In genomic region chr2:74682796-74683195, GRCm38 (mm10) we compare ENCODE assay signal across 10 mouse cellular contexts. TPM values are rescaled to one million over a fixed set of nuclear protein-coding genes. Genes with fewer than 3 reads are reported as not detected.
DNase-seq lines count a peak whose midpoint lies in the region; ATAC-seq and TF ChIP-seq lines count a peak whose summit lies in the region.
"Had no signal": no experiment of that assay in that cellular context is flagged by ENCODE, and none has a peak within 500 bp of the region (broad histone marks: within the 10 kb centered on the region; RNA-seq: fewer than 3 reads in every experiment).

No protein-coding gene starts in this region.

- H3K27ac ChIP-seq in heart, embryonic 16.5 days (ENCODE audit: low read length): no peak overlapping the region
- no peak overlapping the region for H3K27ac ChIP-seq in embryonic facial prominence, embryonic 12.5 days
- H3K27ac ChIP-seq in hindbrain, postnatal 0 days: no peak overlapping the region
- H3K27ac ChIP-seq in midbrain, embryonic 14.5 days (replicated peaks; ENCODE audit: low read depth, low read length): no peak overlapping the region

- peak overlapping the region; percentile 25 for H3K4me2 ChIP-seq in heart, embryonic 16.5 days (ENCODE audit: low read depth, low read length)
- peak overlapping the region; percentile 32 for H3K4me2 ChIP-seq in embryonic facial prominence, embryonic 12.5 days (replicated peaks)
- no peak overlapping the region for H3K4me2 ChIP-seq in hindbrain, postnatal 0 days (ENCODE audit: low read depth, low read length)
- H3K4me2 ChIP-seq in midbrain, embryonic 14.5 days (ENCODE audit: low read length): no peak overlapping the region

- intact Hi-C loops in gastrocnemius, postnatal 36 days (cut with DNase I): no loop called here

- ATAC-seq in heart, embryonic 16.5 days (replicated peaks; ENCODE audit: extremely low read depth, insufficient read depth, low FRiP score): no peak
- ATAC-seq in embryonic facial prominence, embryonic 12.5 days (ENCODE audit: insufficient number of reproducible peaks, insufficient read depth, low FRiP score, low TSS enrichment): no peak
- ATAC-seq in hindbrain, postnatal 0 days: no peak
- no peak for ATAC-seq in midbrain, embryonic 14.5 days (ENCODE audit: low FRiP score, low TSS enrichment)

- H3K36me3 ChIP-seq in heart, embryonic 16.5 days (ENCODE audit: control insufficient read depth, insufficient read depth): no peaks in the 10 kb centered on the region
- H3K36me3 ChIP-seq in embryonic facial prominence, embryonic 12.5 days: no peaks in the 10 kb centered on the region
- H3K36me3 ChIP-seq in hindbrain, postnatal 0 days (ENCODE audit: insufficient read depth, low read length): no peaks in the 10 kb centered on the region
- no peaks in the 10 kb centered on the region for H3K36me3 ChIP-seq in midbrain, embryonic 14.5 days (ENCODE audit: control insufficient read depth, insufficient read depth, low read length)

- no peak for TF ChIP-seq CTCF in hindbrain, postnatal 0 days (IDR thresholded peaks at IDR 0.05; ENCODE audit: low read depth)

- no peak overlapping the region for H3K9ac ChIP-seq in heart, embryonic 16.5 days (ENCODE audit: low read length)
- H3K9ac ChIP-seq in embryonic facial prominence, embryonic 12.5 days: no peak overlapping the region
- no peak overlapping the region for H3K9ac ChIP-seq in hindbrain, postnatal 0 days (replicated peaks; ENCODE audit: low read length)
- H3K9ac ChIP-seq in midbrain, embryonic 14.5 days (replicated peaks; ENCODE audit: low read length): no peak overlapping the region

- peaks cover 93% of the 10 kb centered on the region for H3K27me3 ChIP-seq in heart, embryonic 16.5 days (ENCODE audit: control insufficient read depth, insufficient read depth, low read length)
- peaks cover 91% of the 10 kb centered on the region for H3K27me3 ChIP-seq in embryonic facial prominence, embryonic 12.5 days
- peaks cover 94% of the 10 kb centered on the region for H3K27me3 ChIP-seq in hindbrain, postnatal 0 days (ENCODE audit: insufficient read depth, low read length)
- H3K27me3 ChIP-seq in midbrain, embryonic 14.5 days (ENCODE audit: control insufficient read depth, insufficient read depth, low read length): peaks cover 98% of the 10 kb centered on the region

- WGBS in heart, embryonic 16.5 days: 2% methylated on average over 38 of the region's 51 CpGs
- under 1% methylated on average over 44 of the region's 51 CpGs for WGBS in embryonic facial prominence, embryonic 12.5 days
- under 1% methylated on average over 33 of the region's 51 CpGs for WGBS in hindbrain, postnatal 0 days
- WGBS in midbrain, embryonic 14.5 days: under 1% methylated on average over 49 of the region's 51 CpGs

- no peaks in the 10 kb centered on the region for H3K9me3 ChIP-seq in heart, embryonic 16.5 days (replicated peaks; ENCODE audit: control insufficient read depth, low read length)
- no peaks in the 10 kb centered on the region for H3K9me3 ChIP-seq in embryonic facial prominence, embryonic 12.5 days
- H3K9me3 ChIP-seq in hindbrain, postnatal 0 days (ENCODE audit: low read length): no peaks in the 10 kb centered on the region; the same call in 1 of the 2 replicates
- no peaks in the 10 kb centered on the region for H3K9me3 ChIP-seq in midbrain, embryonic 14.5 days (ENCODE audit: control insufficient read depth, low read length)

- DNase-seq in heart, adult 9 months (ENCODE audit: low spot score in 2 of 2): no peak
- DNase-seq in hindbrain, postnatal 0 days (ENCODE audit: low spot score): no peak
- no peak for DNase-seq in midbrain, embryonic 14.5 days
- DNase-seq in thymus, postnatal 14 days: no peak
- DNase-seq in gastrocnemius, postnatal 36 days: no peak
- DNase-seq in right cerebral cortex, postnatal 36 days (ENCODE audit: low spot score in 2 of 2): no peak

- no peaks in the 10 kb centered on the region for H3K4me1 ChIP-seq in heart, embryonic 16.5 days (ENCODE audit: control insufficient read depth, insufficient read depth, low read length)
- peaks cover 18% of the 10 kb centered on the region for H3K4me1 ChIP-seq in embryonic facial prominence, embryonic 12.5 days
- no peaks in the 10 kb centered on the region for H3K4me1 ChIP-seq in hindbrain, postnatal 0 days (ENCODE audit: insufficient read depth, low read length)
- 0 out of 2 replicates have a peak, but pooled peaks cover 4% of the 10 kb centered on the region for H3K4me1 ChIP-seq in midbrain, embryonic 14.5 days (ENCODE audit: control insufficient read depth, insufficient read depth, low read length)

- H3K4me3 ChIP-seq in heart, embryonic 16.5 days (ENCODE audit: low read length): peak overlapping the region; percentile 30
- H3K4me3 ChIP-seq in embryonic facial prominence, embryonic 12.5 days: peak overlapping the region; percentile 9; the same call in 1 of the 2 replicates
- H3K4me3 ChIP-seq in hindbrain, postnatal 0 days (ENCODE audit: low read length): peak overlapping the region; percentile 10
- 0 out of 2 replicates have a peak overlapping the region, but pooled peaks have one; percentile 8 for H3K4me3 ChIP-seq in midbrain, embryonic 14.5 days (replicated peaks; ENCODE audit: low read depth, low read length)

RNA-seq across cellular contexts. Expression of gene Hoxd11, which starts 3.4 kb away (rescaled TPM):
- polyA plus RNA-seq in heart, embryonic 16.5 days (2015; fragmentation: Nextera tagmentation; extraction: Ambion mirVana): not detected in 2 replicates
- not detected in 2 replicates for polyA plus RNA-seq in embryonic facial prominence, embryonic 12.5 days (2016; fragmentation: Nextera tagmentation; extraction: Ambion mirVana)
- not detected in 2 replicates for total RNA-seq in hindbrain, postnatal 0 days (2014; rRNA removed)
- not detected in 2 replicates for polyA plus RNA-seq in hindbrain, postnatal 0 days (2015; fragmentation: Nextera tagmentation; extraction: Ambion mirVana)
- polyA plus RNA-seq in midbrain, embryonic 14.5 days (2014; fragmentation: Nextera tagmentation; extraction: Ambion mirVana): not detected in 2 replicates
- not detected for total RNA-seq in gastrocnemius, postnatal 36 days (2021)
- total RNA-seq: layer of hippocampus, adult 18-20 months had no signal
- polyA plus RNA-seq: spleen, adult 2 months had no signal

RNA-seq across cellular contexts. Expression of gene Hoxd12, which starts 8.0 kb away (rescaled TPM):
- polyA plus RNA-seq in heart, embryonic 16.5 days (2015; fragmentation: Nextera tagmentation; extraction: Ambion mirVana): not detected in 2 replicates
- polyA plus RNA-seq in embryonic facial prominence, embryonic 12.5 days (2016; fragmentation: Nextera tagmentation; extraction: Ambion mirVana): 0.11 TPM in 1 of 2 replicates, not detected in the other
- not detected in 2 replicates for total RNA-seq in hindbrain, postnatal 0 days (2014; rRNA removed)
- not detected in 2 replicates for polyA plus RNA-seq in hindbrain, postnatal 0 days (2015; fragmentation: Nextera tagmentation; extraction: Ambion mirVana)
- polyA plus RNA-seq in midbrain, embryonic 14.5 days (2014; fragmentation: Nextera tagmentation; extraction: Ambion mirVana): not detected in 2 replicates
- total RNA-seq in gastrocnemius, postnatal 36 days (2021): not detected
- total RNA-seq: layer of hippocampus, adult 18-20 months had no signal
- polyA plus RNA-seq: spleen, adult 2 months had no signal

RNA-seq across cellular contexts. Expression of gene Hoxd10, which starts 8.9 kb away (rescaled TPM):
- polyA plus RNA-seq in heart, embryonic 16.5 days (2015; fragmentation: Nextera tagmentation; extraction: Ambion mirVana): not detected in 2 replicates
- not detected in 2 replicates for polyA plus RNA-seq in embryonic facial prominence, embryonic 12.5 days (2016; fragmentation: Nextera tagmentation; extraction: Ambion mirVana)
- not detected in 2 replicates for total RNA-seq in hindbrain, postnatal 0 days (2014; rRNA removed)
- polyA plus RNA-seq in hindbrain, postnatal 0 days (2015; fragmentation: Nextera tagmentation; extraction: Ambion mirVana): not detected in 2 replicates
- polyA plus RNA-seq in midbrain, embryonic 14.5 days (2014; fragmentation: Nextera tagmentation; extraction: Ambion mirVana): not detected in 2 replicates
- total RNA-seq in gastrocnemius, postnatal 36 days (2021): 1 to 10 TPM; 3.8 to 4.6 TPM
- total RNA-seq: layer of hippocampus, adult 18-20 months had no signal
- polyA plus RNA-seq: spleen, adult 2 months had no signal

RNA-seq across cellular contexts. Expression of gene Hoxd13, which starts 14.7 kb away (rescaled TPM):
- not detected in 2 replicates for polyA plus RNA-seq in heart, embryonic 16.5 days (2015; fragmentation: Nextera tagmentation; extraction: Ambion mirVana)
- not detected in 2 replicates for polyA plus RNA-seq in embryonic facial prominence, embryonic 12.5 days (2016; fragmentation: Nextera tagmentation; extraction: Ambion mirVana)
- total RNA-seq in hindbrain, postnatal 0 days (2014; rRNA removed): 0.21 TPM in 1 of 2 replicates, not detected in the other
- 0.09 TPM in 1 of 2 replicates, not detected in the other for polyA plus RNA-seq in hindbrain, postnatal 0 days (2015; fragmentation: Nextera tagmentation; extraction: Ambion mirVana)
- polyA plus RNA-seq in midbrain, embryonic 14.5 days (2014; fragmentation: Nextera tagmentation; extraction: Ambion mirVana): 0.11 TPM in 1 of 2 replicates, not detected in the other
- total RNA-seq in gastrocnemius, postnatal 36 days (2021): not detected
- total RNA-seq: layer of hippocampus, adult 18-20 months had no signal
- polyA plus RNA-seq: spleen, adult 2 months had no signal

RNA-seq across cellular contexts. Expression of gene Hoxd9, which starts 14.7 kb away (rescaled TPM):
- polyA plus RNA-seq in heart, embryonic 16.5 days (2015; fragmentation: Nextera tagmentation; extraction: Ambion mirVana): 0.11 and 0.21 TPM in 2 replicates
- polyA plus RNA-seq in embryonic facial prominence, embryonic 12.5 days (2016; fragmentation: Nextera tagmentation; extraction: Ambion mirVana): 0.37 and 0.72 TPM in 2 replicates
- total RNA-seq in hindbrain, postnatal 0 days (2014; rRNA removed): not detected in 2 replicates
- not detected in 2 replicates for polyA plus RNA-seq in hindbrain, postnatal 0 days (2015; fragmentation: Nextera tagmentation; extraction: Ambion mirVana)
- not detected in 2 replicates for polyA plus RNA-seq in midbrain, embryonic 14.5 days (2014; fragmentation: Nextera tagmentation; extraction: Ambion mirVana)
- 10 to 100 TPM; 16.7 to 16.8 TPM for total RNA-seq in gastrocnemius, postnatal 36 days (2021)
- total RNA-seq: layer of hippocampus, adult 18-20 months had no signal

Comparison
In these comparisons a context has a peak if more than half of its experiments do, and no peak if none do; other contexts are left out.
1. H3K4me2 ChIP-seq: peak in heart, embryonic 16.5 days (single experiment) and embryonic facial prominence, embryonic 12.5 days (single experiment); none in hindbrain, postnatal 0 days (single experiment) and midbrain, embryonic 14.5 days (single experiment).
2. Peak in every context shown above with its lines, with median percentiles within 50 percentile points of each other: H3K4me3 ChIP-seq.